Mouse (Mus musculus): ENCODE results near the gene Popdc2. TPM values are rescaled to one million over a fixed set of nuclear protein-coding genes. Genes with fewer than 3 reads are reported as not detected.

The Popdc2 gene
- polyA plus RNA-seq, 1 experiment = 20.9 TPM

- TF ChIP-seq POLR2A (IDR thresholded peaks at IDR 0.05; ENCODE audit: borderline replicate concordance, control insufficient read depth, low read depth, low read length) = no peak
- TF ChIP-seq CTCF (IDR thresholded peaks at IDR 0.05; ENCODE audit: control insufficient read depth, insufficient read depth, low read length) = no peak
- Histone ChIP-seq H3K4me3 (replicated peaks; ENCODE audit: control insufficient read depth, low read depth, low read length) (no peak overlapping the region), H3K4me1 (ENCODE audit: control insufficient read depth, insufficient read depth, low read length) (peaks cover 3% of the 10 kb centered on the region; the same call in 1 of the 2 replicates), H3K27ac (ENCODE audit: control insufficient read depth, insufficient read depth, low read depth, low read length, poor library complexity) (peak overlapping the region; percentile 30; the same call in 1 of the 2 replicates)
- 4% methylated on average over 7 of the region's 7 CpGs for WGBS
Observed at GRCm38 (mm10) chr16:38403639-38404038, 41.6 kb downstream of the Popdc2 start.

DNA sequence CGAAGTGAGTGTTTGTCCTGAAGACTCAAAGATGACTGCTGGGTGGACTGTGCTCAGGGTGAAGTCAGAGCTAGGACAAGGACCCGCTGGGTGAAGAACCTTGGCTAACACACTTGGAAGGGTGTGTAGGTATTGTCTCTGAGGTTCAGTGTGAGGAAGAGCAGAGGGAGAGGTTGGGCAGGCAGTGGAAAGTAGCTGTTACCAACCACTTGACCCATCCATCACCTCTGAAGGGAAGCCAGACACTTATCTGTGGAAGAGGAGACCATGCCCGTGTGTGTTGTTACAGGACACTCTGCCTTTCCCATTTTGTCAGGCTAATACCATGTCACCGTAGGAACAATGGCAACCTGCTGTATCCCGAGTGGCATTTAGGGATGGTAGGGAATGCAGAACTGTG is 44.3 kb downstream of the Popdc2 start:
- Histone ChIP-seq H3K4me3 (replicated peaks; ENCODE audit: control insufficient read depth, low read depth, low read length) (no peak overlapping the region), H3K4me1 (ENCODE audit: control insufficient read depth, insufficient read depth, low read length) (no peaks in the 10 kb centered on the region; the same call in 1 of the 2 replicates), H3K27ac (ENCODE audit: control insufficient read depth, insufficient read depth, low read depth, low read length, poor library complexity) (no peak overlapping the region)
- TF ChIP-seq POLR2A (IDR thresholded peaks at IDR 0.05; ENCODE audit: borderline replicate concordance, control insufficient read depth, low read depth, low read length) = no peak
- TF ChIP-seq CTCF (IDR thresholded peaks at IDR 0.05; ENCODE audit: control insufficient read depth, insufficient read depth, low read length) = no peak
- 88% methylated on average over 5 of the region's 5 CpGs for WGBS

DNA sequence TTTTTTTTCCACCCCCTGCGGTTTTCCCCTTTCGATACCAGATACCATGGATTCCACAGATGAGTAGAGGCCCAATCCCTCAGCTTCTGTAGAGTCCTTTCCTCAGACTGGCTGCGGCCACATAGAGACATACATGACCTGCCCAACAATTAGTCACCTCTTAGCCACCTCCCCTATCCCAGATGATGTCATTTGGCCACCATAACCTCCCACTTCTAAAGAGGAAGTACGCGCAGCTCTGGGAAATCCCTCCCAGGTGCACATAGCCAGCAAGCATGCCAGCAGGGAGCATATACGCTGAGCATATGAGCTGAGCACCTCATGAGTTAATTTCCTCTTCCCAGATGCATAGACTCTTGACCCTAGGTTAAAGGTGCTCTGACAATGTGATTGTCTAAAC is 44.7 kb downstream of the Popdc2 start:
- H3K4me1 ChIP-seq (ENCODE audit: control insufficient read depth, insufficient read depth, low read length) = no peaks in the 10 kb centered on the region; the same call in 1 of the 2 replicates
- TF ChIP-seq CTCF (IDR thresholded peaks at IDR 0.05; ENCODE audit: control insufficient read depth, insufficient read depth, low read length) = no peak
- TF ChIP-seq POLR2A (IDR thresholded peaks at IDR 0.05; ENCODE audit: borderline replicate concordance, control insufficient read depth, low read depth, low read length) = no peak
- 67% methylated on average over 6 of the region's 6 CpGs for WGBS
- no peak overlapping the region for H3K4me3 ChIP-seq (replicated peaks; ENCODE audit: control insufficient read depth, low read depth, low read length)
- no peak overlapping the region for H3K27ac ChIP-seq (ENCODE audit: control insufficient read depth, insufficient read depth, low read depth, low read length, poor library complexity)

DNA sequence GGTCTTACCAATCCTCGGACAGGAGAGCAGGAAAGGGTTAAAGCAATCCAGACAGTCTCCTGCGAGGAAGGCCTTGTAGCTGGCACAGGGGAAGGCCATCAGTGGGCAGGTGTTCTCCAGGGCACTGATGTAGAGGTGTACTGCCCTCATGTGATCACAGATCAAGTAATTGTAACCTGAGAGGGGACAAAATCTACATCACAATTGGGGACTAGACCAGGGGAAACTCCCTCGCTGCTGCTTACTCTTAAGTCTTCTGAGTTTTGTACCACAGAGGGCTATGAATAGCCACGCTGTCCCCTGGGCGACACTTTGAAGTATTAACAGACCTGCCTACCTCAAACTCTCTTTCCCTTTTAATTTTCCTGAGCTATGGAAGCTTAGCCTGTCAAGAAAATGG is 45.6 kb downstream of the Popdc2 start:
- WGBS = 60% methylated on average over 5 of the region's 5 CpGs
- H3K4me1 ChIP-seq (ENCODE audit: control insufficient read depth, insufficient read depth, low read length) = no peaks in the 10 kb centered on the region; the same call in 1 of the 2 replicates
- H3K27ac ChIP-seq (ENCODE audit: control insufficient read depth, insufficient read depth, low read depth, low read length, poor library complexity) = no peak overlapping the region
- TF ChIP-seq POLR2A (IDR thresholded peaks at IDR 0.05; ENCODE audit: borderline replicate concordance, control insufficient read depth, low read depth, low read length) = no peak
- TF ChIP-seq CTCF (IDR thresholded peaks at IDR 0.05; ENCODE audit: control insufficient read depth, insufficient read depth, low read length) = no peak
- no peak overlapping the region for H3K4me3 ChIP-seq (replicated peaks; ENCODE audit: control insufficient read depth, low read depth, low read length)

- Histone ChIP-seq H3K4me1 (ENCODE audit: control insufficient read depth, insufficient read depth, low read length) (no peaks in the 10 kb centered on the region; the same call in 1 of the 2 replicates), H3K27ac (ENCODE audit: control insufficient read depth, insufficient read depth, low read depth, low read length, poor library complexity) (no peak overlapping the region), H3K4me3 (replicated peaks; ENCODE audit: control insufficient read depth, low read depth, low read length) (no peak overlapping the region)
- no peak for TF ChIP-seq POLR2A (IDR thresholded peaks at IDR 0.05; ENCODE audit: borderline replicate concordance, control insufficient read depth, low read depth, low read length)
- no peak for TF ChIP-seq CTCF (IDR thresholded peaks at IDR 0.05; ENCODE audit: control insufficient read depth, insufficient read depth, low read length)
- WGBS = 96% methylated on average over 8 of the region's 8 CpGs
Observed at GRCm38 (mm10) chr16:38408416-38408815, 46.4 kb downstream of the Popdc2 start.

- Histone ChIP-seq H3K4me1 (ENCODE audit: control insufficient read depth, insufficient read depth, low read length) (peaks cover 1% of the 10 kb centered on the region; the same call in 1 of the 2 replicates), H3K27ac (ENCODE audit: control insufficient read depth, insufficient read depth, low read depth, low read length, poor library complexity) (no peak overlapping the region), H3K4me3 (replicated peaks; ENCODE audit: control insufficient read depth, low read depth, low read length) (no peak overlapping the region)
- 54% methylated on average over 7 of the region's 7 CpGs for WGBS
- TF ChIP-seq POLR2A (IDR thresholded peaks at IDR 0.05; ENCODE audit: borderline replicate concordance, control insufficient read depth, low read depth, low read length) = no peak
- no peak for TF ChIP-seq CTCF (IDR thresholded peaks at IDR 0.05; ENCODE audit: control insufficient read depth, insufficient read depth, low read length)
Observed at GRCm38 (mm10) chr16:38414953-38415352, 52.9 kb downstream of the Popdc2 start.

DNA sequence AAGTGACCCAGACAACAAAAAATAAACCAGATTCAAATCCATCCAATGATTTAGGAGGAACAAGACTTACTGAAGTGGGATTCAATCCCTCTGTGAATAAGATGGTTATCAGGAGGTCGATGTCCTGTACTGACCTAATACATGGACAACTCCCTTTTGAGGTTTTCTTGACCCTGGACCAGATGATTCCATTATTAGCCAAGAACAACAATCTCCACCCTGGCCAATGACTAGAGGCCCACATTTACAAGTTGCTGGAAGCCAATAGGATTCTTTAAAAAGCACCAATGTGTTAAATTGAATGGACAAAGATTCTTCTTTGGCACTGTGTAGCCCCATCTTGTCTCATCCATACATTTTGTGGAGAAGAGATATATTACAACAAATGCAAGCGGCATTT is 63.4 kb downstream of the Popdc2 start:
- no peak overlapping the region for H3K27ac ChIP-seq (ENCODE audit: control insufficient read depth, insufficient read depth, low read depth, low read length, poor library complexity)
- WGBS = 75% methylated on average over 2 of the region's 2 CpGs
- TF ChIP-seq CTCF (IDR thresholded peaks at IDR 0.05; ENCODE audit: control insufficient read depth, insufficient read depth, low read length) (no peak), POLR2A (IDR thresholded peaks at IDR 0.05; ENCODE audit: borderline replicate concordance, control insufficient read depth, low read depth, low read length) (no peak)
- no peak overlapping the region for H3K4me3 ChIP-seq (replicated peaks; ENCODE audit: control insufficient read depth, low read depth, low read length)
- no peaks in the 10 kb centered on the region for H3K4me1 ChIP-seq (ENCODE audit: control insufficient read depth, insufficient read depth, low read length)

- Histone ChIP-seq H3K27ac (ENCODE audit: control insufficient read depth, insufficient read depth, low read depth, low read length, poor library complexity) (no peak overlapping the region), H3K4me1 (ENCODE audit: control insufficient read depth, insufficient read depth, low read length) (no peaks in the 10 kb centered on the region), H3K4me3 (replicated peaks; ENCODE audit: control insufficient read depth, low read depth, low read length) (no peak overlapping the region)
- TF ChIP-seq CTCF (IDR thresholded peaks at IDR 0.05; ENCODE audit: control insufficient read depth, insufficient read depth, low read length) (no peak), POLR2A (IDR thresholded peaks at IDR 0.05; ENCODE audit: borderline replicate concordance, control insufficient read depth, low read depth, low read length) (no peak)
- 84% methylated on average over 1 of the region's 1 CpGs for WGBS
Observed at GRCm38 (mm10) chr16:38425799-38426198, 63.8 kb downstream of the Popdc2 start.

Other genes with a start within 250 kb of the Popdc2 start
- gene Nr1i2, start 67.4 kb upstream of the Popdc2 start, polyA plus RNA-seq (2011; ENCODE audit: insufficient read depth, insufficient read length, low replicate concordance, missing spikeins) = 0.63 TPM in 1 of 2 replicates, not detected in the other
- gene Maats1, start 20.1 kb upstream of the Popdc2 start, polyA plus RNA-seq (2011; ENCODE audit: insufficient read depth, insufficient read length, low replicate concordance, missing spikeins) = not detected in 2 replicates
- gene Cox17, start 15.2 kb upstream of the Popdc2 start, polyA plus RNA-seq (2011; ENCODE audit: insufficient read depth, insufficient read length, low replicate concordance, missing spikeins) = 219 and 283 TPM in 2 replicates
- gene Gm21987, start 15.2 kb upstream of the Popdc2 start, polyA plus RNA-seq (2011; ENCODE audit: insufficient read depth, insufficient read length, low replicate concordance, missing spikeins) = not detected in 2 replicates
- 1.5 TPM in 1 of 2 replicates, not detected in the other for gene Pla1a, start 70.9 kb downstream of the Popdc2 start, polyA plus RNA-seq (2011; ENCODE audit: insufficient read depth, insufficient read length, low replicate concordance, missing spikeins)
- 5.1 and 19.3 TPM in 2 replicates for gene Adprh, start 90.5 kb downstream of the Popdc2 start, polyA plus RNA-seq (2011; ENCODE audit: insufficient read depth, insufficient read length, low replicate concordance, missing spikeins)
- gene Cd80, start 93.4 kb downstream of the Popdc2 start, polyA plus RNA-seq (2011; ENCODE audit: insufficient read depth, insufficient read length, low replicate concordance, missing spikeins) = 1.6 and 2.0 TPM in 2 replicates
- gene Timmdc1, start 160.5 kb downstream of the Popdc2 start, polyA plus RNA-seq (2011; ENCODE audit: insufficient read depth, insufficient read length, low replicate concordance, missing spikeins) = 9.8 and 13.9 TPM in 2 replicates
- 6.1 and 12.0 TPM in 2 replicates for gene Poglut1, start 188.0 kb downstream of the Popdc2 start, polyA plus RNA-seq (2011; ENCODE audit: insufficient read depth, insufficient read length, low replicate concordance, missing spikeins)
- gene Tmem39a, start 196.5 kb downstream of the Popdc2 start, polyA plus RNA-seq (2011; ENCODE audit: insufficient read depth, insufficient read length, low replicate concordance, missing spikeins) = 26.1 and 35.7 TPM in 2 replicates